ENCODE assay signal across 25 mouse cellular contexts in the genomic region with DNA sequence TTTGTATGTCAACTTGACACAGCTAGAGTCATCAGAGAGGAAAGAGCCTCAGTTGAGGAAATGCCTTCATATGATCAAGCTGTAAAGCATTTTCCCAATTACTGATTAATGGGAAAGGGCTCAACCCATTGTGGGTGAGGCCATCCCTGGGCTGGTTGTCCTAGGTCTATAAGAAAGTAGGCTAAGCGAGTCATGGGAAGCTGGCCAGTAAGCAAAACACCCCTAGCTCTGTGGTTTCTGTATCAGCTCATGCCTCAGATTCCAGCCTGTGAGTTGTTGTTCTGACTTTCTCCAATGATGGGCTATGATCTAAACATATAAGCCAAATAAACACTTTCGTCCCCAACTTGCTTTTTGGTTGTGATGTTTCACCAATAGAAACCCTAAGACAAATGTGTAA. TPM values are rescaled to one million over a fixed set of nuclear protein-coding genes. Genes with fewer than 3 reads are reported as not detected.
"Had no signal": no experiment of that assay in that cellular context is flagged by ENCODE, and none has a peak within 500 bp of the region (broad histone marks: within the 10 kb centered on the region; RNA-seq: fewer than 3 reads in every experiment).

No protein-coding gene starts in this region.

- DNase-seq: retina, postnatal 1 day; right cerebral cortex, adult 18-20 months; right cerebral cortex, postnatal 25 days; right cerebral cortex, postnatal 4 days; spleen, adult 18-20 months; thymus, adult 18-20 months; thymus, adult 2 months; thymus, postnatal 14 days; thymus, postnatal 25 days; thymus, postnatal 36 days; thymus, postnatal 4 days had no signal

- H3K4me1 ChIP-seq: neural tube, embryonic 12.5 days; neural tube, embryonic 13.5 days; neural tube, embryonic 15.5 days; stomach, embryonic 15.5 days had no signal

- H3K27ac ChIP-seq: neural tube, embryonic 12.5 days; neural tube, embryonic 13.5 days; neural tube, embryonic 15.5 days; stomach, embryonic 15.5 days; stomach, postnatal 0 days had no signal

- H3K4me3 ChIP-seq: neural tube, embryonic 12.5 days; neural tube, embryonic 13.5 days; neural tube, embryonic 15.5 days; stomach, embryonic 15.5 days had no signal

RNA-seq across cellular contexts. Expression of gene Tktl1, which starts 26.5 kb away (rescaled TPM):
- polyA plus RNA-seq: neural tube, embryonic 11.5 days; neural tube, embryonic 12.5 days; small intestine, adult 2 months; stomach, embryonic 14.5 days; stomach, embryonic 15.5 days; stomach, embryonic 16.5 days had no signal

RNA-seq across cellular contexts. Expression of gene Tex28, which starts 35.9 kb away (rescaled TPM):
- total RNA-seq: neutrophil, adult 5-6 weeks had no signal
- polyA plus RNA-seq: neural tube, embryonic 11.5 days; neural tube, embryonic 12.5 days; neural tube, embryonic 13.5 days; neural tube, embryonic 14.5 days; neural tube, embryonic 15.5 days; small intestine, adult 2 months; spleen, adult 2 months; stomach, embryonic 14.5 days; stomach, embryonic 15.5 days; stomach, embryonic 16.5 days; stomach, postnatal 0 days; thymus, postnatal 0 days; urinary bladder, adult 2 months had no signal
